22 mouse cellular contexts compared by ENCODE assay signal in the genomic region with DNA sequence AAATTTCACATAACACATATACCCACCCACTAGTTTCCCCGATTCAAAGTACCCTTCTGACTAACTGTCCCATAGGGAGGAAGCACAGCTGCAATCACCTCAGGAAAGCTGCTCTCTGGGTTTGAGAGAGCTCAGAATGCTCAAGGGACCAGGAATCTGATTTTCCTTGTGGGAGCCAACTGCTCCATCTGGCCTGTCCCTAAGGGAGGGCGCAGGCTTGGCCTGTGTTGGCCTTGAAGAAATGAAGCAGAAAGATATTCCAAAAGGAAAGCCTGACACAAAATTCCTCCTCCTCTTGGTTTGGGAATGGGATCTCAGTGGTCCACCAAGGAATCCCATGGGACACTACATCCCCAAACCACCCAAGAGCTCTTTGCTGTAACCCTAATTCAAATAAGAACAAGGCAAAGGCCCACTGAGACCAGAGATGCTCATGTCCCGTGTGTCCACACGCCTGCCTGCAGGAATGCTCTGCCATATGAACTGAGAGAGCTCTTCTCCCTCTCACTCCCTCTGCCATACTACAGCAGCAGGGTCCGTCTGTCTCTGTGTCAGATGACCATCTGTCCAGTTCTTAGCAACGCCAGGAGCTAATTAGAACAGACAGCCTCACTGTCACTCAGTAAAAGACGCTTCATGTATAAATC.
DNase-seq lines count a peak whose midpoint lies in the region; ATAC-seq and TF ChIP-seq lines count a peak whose summit lies in the region.
"Had no signal": no experiment of that assay in that cellular context is flagged by ENCODE, and none has a peak within 500 bp of the region (broad histone marks: within the 10 kb centered on the region; RNA-seq: fewer than 3 reads in every experiment).

No protein-coding gene starts in this region.

- no peak overlapping the region for H3K27ac ChIP-seq in intestine, embryonic 14.5 days (ENCODE audit: low read depth)
- no peak overlapping the region for H3K27ac ChIP-seq in intestine, postnatal 0 days (ENCODE audit: low read depth, low read length)
- H3K27ac ChIP-seq in midbrain, embryonic 13.5 days = no peak overlapping the region
- H3K27ac ChIP-seq: embryonic facial prominence, embryonic 12.5 days; layer of hippocampus, adult 2 months; left cerebral cortex, adult 2 months; stomach, embryonic 15.5 days had no signal

- TF ChIP-seq POLR2A in brain, embryonic 14.5 days (IDR thresholded peaks at IDR 0.05; ENCODE audit: borderline replicate concordance, extremely low read depth, insufficient read depth, insufficient read length, poor library complexity, severe bottlenecking) = no peak

- H3K4me3 ChIP-seq in intestine, embryonic 14.5 days (ENCODE audit: low read depth, low read length) = no peak overlapping the region
- no peak overlapping the region for H3K4me3 ChIP-seq in intestine, postnatal 0 days (ENCODE audit: low read depth, low read length)
- H3K4me3 ChIP-seq in midbrain, embryonic 13.5 days (replicated peaks) = no peak overlapping the region
- H3K4me3 ChIP-seq: embryonic facial prominence, embryonic 12.5 days; erythroblast, embryonic 14.5 days; layer of hippocampus, adult 2 months; left cerebral cortex, adult 2 months; megakaryocyte, embryonic 14.5 days; stomach, embryonic 15.5 days had no signal

- H3K4me1 ChIP-seq in intestine, embryonic 14.5 days (replicated peaks; ENCODE audit: control insufficient read depth, insufficient read depth, low read length) = no peaks in the 10 kb centered on the region
- H3K4me1 ChIP-seq in intestine, postnatal 0 days (replicated peaks; ENCODE audit: control insufficient read depth, insufficient read depth, low read length) = no peaks in the 10 kb centered on the region
- H3K4me1 ChIP-seq in midbrain, embryonic 13.5 days (replicated peaks) = no peaks in the 10 kb centered on the region
- H3K4me1 ChIP-seq: embryonic facial prominence, embryonic 12.5 days; megakaryocyte, embryonic 14.5 days; stomach, embryonic 15.5 days had no signal

- DNase-seq in intestine, embryonic 14.5 days (ENCODE audit: low spot score) = peak; percentile 36
- DNase-seq in brain, embryonic 14.5 days (ENCODE audit: low read depth) = peak; percentile 69
- peak; percentile 56 for DNase-seq in cerebellum, adult 11 months
- peak; percentile 66 to 74 for DNase-seq in cerebellum, postnatal 10 days
- no peak for DNase-seq in testis, postnatal 14 days (ENCODE audit: low spot score)
- DNase-seq in urinary bladder, postnatal 25 days (ENCODE audit: low spot score) = no peak
- DNase-seq: adrenal gland, adult 2 months; gastrocnemius, postnatal 14 days; kidney, adult 2 months; kidney, postnatal 10 days; lung, adult 18-20 months; right cerebral cortex, postnatal 14 days; thymus, adult 2 months had no signal

- no peak for TF ChIP-seq CTCF in intestine, postnatal 0 days (IDR thresholded peaks at IDR 0.05; ENCODE audit: low read depth)
- no peak for TF ChIP-seq CTCF in brain, embryonic 14.5 days (IDR thresholded peaks at IDR 0.05; ENCODE audit: borderline replicate concordance, extremely low read depth, insufficient read depth, insufficient read length)

- no peak overlapping the region for H3K9ac ChIP-seq in intestine, embryonic 14.5 days (ENCODE audit: low read length)
- no peak overlapping the region for H3K9ac ChIP-seq in intestine, postnatal 0 days (ENCODE audit: low read depth, low read length)
- H3K9ac ChIP-seq in midbrain, embryonic 13.5 days (replicated peaks) = no peak overlapping the region
- H3K9ac ChIP-seq: embryonic facial prominence, embryonic 12.5 days; stomach, embryonic 15.5 days had no signal

- H3K4me2 ChIP-seq in intestine, embryonic 14.5 days (ENCODE audit: low read length) = no peak overlapping the region
- no peak overlapping the region for H3K4me2 ChIP-seq in intestine, postnatal 0 days (replicated peaks; ENCODE audit: low read depth)
- H3K4me2 ChIP-seq in midbrain, embryonic 13.5 days (replicated peaks) = no peak overlapping the region
- H3K4me2 ChIP-seq: embryonic facial prominence, embryonic 12.5 days; liver, embryonic 11.5 days; stomach, embryonic 15.5 days had no signal

- no peaks in the 10 kb centered on the region for H3K27me3 ChIP-seq in intestine, embryonic 14.5 days (replicated peaks; ENCODE audit: control insufficient read depth, insufficient read depth, low read length)
- no peaks in the 10 kb centered on the region for H3K27me3 ChIP-seq in intestine, postnatal 0 days (replicated peaks; ENCODE audit: control insufficient read depth, insufficient read depth, low read length)
- H3K27me3 ChIP-seq in midbrain, embryonic 13.5 days = no peaks in the 10 kb centered on the region
- H3K27me3 ChIP-seq: embryonic facial prominence, embryonic 12.5 days; megakaryocyte, embryonic 14.5 days; stomach, embryonic 15.5 days had no signal

- no peaks in the 10 kb centered on the region for H3K36me3 ChIP-seq in intestine, embryonic 14.5 days (ENCODE audit: control insufficient read depth, insufficient read depth, low read length)
- no peaks in the 10 kb centered on the region for H3K36me3 ChIP-seq in intestine, postnatal 0 days (ENCODE audit: control insufficient read depth, insufficient read depth)
- no peaks in the 10 kb centered on the region for H3K36me3 ChIP-seq in midbrain, embryonic 13.5 days
- H3K36me3 ChIP-seq: embryonic facial prominence, embryonic 12.5 days; stomach, embryonic 15.5 days had no signal

- no peak for ATAC-seq in intestine, embryonic 14.5 days (replicated peaks; ENCODE audit: low FRiP score, low TSS enrichment, low read depth)
- ATAC-seq in intestine, postnatal 0 days = no peak
- no peak for ATAC-seq in midbrain, embryonic 13.5 days

- no peaks in the 10 kb centered on the region for H3K9me3 ChIP-seq in intestine, embryonic 14.5 days (ENCODE audit: control insufficient read depth, low read length)
- no peaks in the 10 kb centered on the region for H3K9me3 ChIP-seq in intestine, postnatal 0 days (ENCODE audit: control insufficient read depth)
- no peaks in the 10 kb centered on the region for H3K9me3 ChIP-seq in midbrain, embryonic 13.5 days
- H3K9me3 ChIP-seq: embryonic facial prominence, embryonic 12.5 days; stomach, embryonic 15.5 days had no signal

- 82% methylated on average over 7 of the region's 7 CpGs for WGBS in intestine, embryonic 14.5 days
- 92% methylated on average over 7 of the region's 7 CpGs for WGBS in intestine, postnatal 0 days
- 82% methylated on average over 7 of the region's 7 CpGs for WGBS in midbrain, embryonic 13.5 days

Comparison
In these comparisons a context has a peak if more than half of its experiments do, and no peak if none do; other contexts are left out.
1. DNase-seq: peak in intestine, embryonic 14.5 days (single experiment), brain, embryonic 14.5 days (single experiment), cerebellum, adult 11 months (single experiment) and cerebellum, postnatal 10 days (2 of 2); none in testis, postnatal 14 days (single experiment) and urinary bladder, postnatal 25 days (single experiment).